Mouse (Mus musculus): ENCODE data around the gene Plekha4.

Gene Plekha4

GRCm38 (mm10) chr7:45568601-45569473, 42.7 kb downstream of the Plekha4 start:
- DNase-seq (ENCODE audit: low spot score), result no peak

DNA sequence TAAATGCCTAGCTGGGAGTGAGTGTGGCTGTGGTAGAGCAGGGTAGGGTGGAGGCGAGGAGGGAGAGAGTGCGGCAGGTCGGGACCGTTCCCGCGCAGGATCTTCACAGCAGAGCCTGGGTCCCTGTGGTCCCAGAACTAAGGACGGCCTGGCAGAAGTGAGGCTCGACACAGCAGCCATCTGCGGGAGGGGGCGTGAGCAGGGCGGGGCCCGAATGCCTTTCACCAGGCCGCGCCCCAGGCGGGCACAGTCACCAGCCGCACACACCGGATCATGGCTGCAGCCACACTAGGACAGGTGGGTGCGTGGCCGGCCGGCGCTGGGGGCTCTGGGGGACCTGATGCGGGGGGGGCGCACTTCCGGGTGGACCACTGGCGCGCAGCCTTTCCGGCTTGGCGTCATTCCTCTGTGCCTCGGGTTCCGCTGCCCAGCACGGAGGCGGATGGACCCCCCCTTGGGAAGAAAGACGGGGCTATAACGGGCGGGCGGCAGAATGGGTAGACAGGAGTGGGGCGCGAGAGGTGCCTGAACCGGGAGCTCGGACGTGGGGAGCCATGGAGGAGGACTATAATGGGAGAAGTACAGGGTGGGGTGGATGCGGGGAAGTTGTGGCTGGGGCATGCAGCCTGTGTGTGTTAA, 44.1 kb downstream of the Plekha4 start, which contains the start of gene Bcat2:
Gene Bcat2 (plus strand): TSS at position 51 of the 639 bp plus-strand sequence.
- peak; percentile 82 for DNase-seq (ENCODE audit: low spot score)

DNA sequence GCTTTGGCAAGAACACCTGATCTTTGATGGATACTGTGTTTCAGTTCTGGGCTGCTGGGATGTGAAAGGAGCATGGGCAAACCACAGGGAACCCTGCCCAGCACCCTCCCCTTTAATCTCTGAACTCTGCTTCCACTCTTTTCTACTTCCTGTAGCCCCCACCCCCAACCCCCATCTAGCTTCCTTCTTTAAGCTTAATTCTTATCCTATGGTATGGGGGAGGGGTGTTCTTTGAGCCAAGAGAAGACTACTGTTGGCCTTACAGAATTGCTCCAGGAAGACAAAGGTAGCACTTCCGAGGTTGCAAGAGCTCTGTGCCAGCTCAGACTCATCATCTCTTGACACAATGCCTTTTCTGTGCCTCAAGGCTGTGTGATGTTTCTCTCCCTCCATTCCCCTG, 45.8 kb downstream of the Plekha4 start:
- DNase-seq (ENCODE audit: low spot score), result no peak

DNA sequence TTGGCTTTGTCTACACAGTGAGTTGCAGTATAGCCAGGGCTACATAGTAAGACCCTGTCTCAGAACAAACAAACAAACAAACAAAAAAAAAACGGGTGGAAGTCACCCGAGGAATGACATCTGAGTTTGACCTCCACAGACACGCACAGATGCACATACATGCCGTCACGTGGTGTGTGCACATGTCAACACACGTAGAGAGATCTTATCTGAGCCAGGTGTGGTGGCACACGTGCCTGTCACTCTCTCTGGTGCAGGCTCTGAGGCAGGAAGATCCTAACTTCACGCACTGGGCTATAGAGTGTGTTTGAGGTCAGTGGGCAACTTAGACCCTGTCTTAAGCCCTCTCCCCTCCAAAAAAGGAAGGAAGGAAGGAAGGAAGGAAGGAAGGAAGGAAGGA, 47.8 kb downstream of the Plekha4 start:
- no peak for DNase-seq (ENCODE audit: low spot score)

GRCm38 (mm10) chr7:45574472-45575379, 48.6 kb downstream of the Plekha4 start:
- no peak for DNase-seq (ENCODE audit: low spot score)

- DNase-seq (ENCODE audit: low spot score), result no peak
Measured at GRCm38 (mm10) chr7:45585923-45586322, 59.8 kb downstream of the Plekha4 start.

GRCm38 (mm10) chr7:45587631-45588592, 61.8 kb downstream of the Plekha4 start:
- DNase-seq (ENCODE audit: low spot score), result no peak

GRCm38 (mm10) chr7:45589173-45589572, 63.0 kb downstream of the Plekha4 start:
- DNase-seq (ENCODE audit: low spot score), result peak; percentile 96

DNA sequence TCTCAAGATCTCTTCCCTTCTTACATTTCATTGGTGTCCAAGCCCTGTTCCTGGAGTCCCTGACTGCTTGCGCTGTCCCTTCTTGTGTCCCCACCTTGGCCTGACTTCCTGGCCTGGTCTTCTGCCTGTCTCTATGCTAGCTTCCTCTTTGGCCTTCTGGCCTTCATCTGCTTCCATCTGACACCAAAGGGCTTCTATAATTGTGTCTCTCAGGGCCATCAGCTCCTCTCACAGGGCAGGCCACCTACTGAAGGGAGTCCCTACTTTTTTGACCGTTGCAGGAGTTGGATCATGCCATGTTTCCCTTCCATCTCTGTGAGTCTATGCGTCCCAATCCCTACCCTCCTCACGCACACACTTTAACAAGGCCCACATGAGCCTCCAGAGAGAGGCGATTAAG, 63.8 kb downstream of the Plekha4 start:
- DNase-seq (ENCODE audit: low spot score), result no peak

DNA sequence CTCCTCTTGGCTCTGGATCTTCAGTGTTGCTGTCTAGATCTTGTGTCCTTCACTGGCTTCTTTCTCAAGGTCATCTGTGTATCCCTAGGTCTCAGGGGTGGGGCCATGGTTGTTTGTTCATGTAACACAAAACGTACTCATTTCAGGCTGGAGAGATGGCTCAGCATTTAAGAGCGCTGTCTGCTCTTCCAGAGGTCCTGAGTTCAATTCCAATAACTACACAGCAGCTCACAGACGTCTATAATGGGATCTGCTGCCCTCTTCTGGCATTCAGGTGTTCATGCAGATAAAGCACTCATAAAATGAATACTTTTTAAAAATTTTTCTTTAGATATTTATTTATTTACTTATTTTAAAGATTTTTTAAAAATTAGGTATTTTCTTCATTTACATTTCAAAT, 64.7 kb downstream of the Plekha4 start:
- no peak for DNase-seq (ENCODE audit: low spot score)

DNA sequence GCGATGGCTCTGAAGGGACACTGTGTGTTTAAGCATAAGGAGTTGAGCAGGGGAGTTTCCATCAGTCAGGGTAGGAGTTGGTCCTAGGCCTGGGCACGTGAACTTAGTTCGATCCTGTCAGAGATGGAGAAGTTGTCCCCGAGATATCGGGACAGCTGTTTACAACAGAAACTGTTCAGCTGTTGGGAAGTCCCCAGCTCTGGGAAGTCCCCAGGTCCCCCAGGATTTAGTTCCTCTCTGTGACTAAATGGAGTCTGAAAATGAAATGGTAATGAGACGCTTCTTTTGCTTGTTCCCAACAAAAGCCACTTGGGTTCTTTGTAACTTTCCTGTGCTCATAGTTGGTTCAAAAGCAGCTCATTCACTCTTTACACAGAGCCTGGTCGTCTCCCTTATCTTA, 65.8 kb downstream of the Plekha4 start:
- no peak for DNase-seq (ENCODE audit: low spot score)

- DNase-seq (ENCODE audit: low spot score), result peak; percentile 76
Measured at GRCm38 (mm10) chr7:45593118-45593815, 67.1 kb downstream of the Plekha4 start.

DNA sequence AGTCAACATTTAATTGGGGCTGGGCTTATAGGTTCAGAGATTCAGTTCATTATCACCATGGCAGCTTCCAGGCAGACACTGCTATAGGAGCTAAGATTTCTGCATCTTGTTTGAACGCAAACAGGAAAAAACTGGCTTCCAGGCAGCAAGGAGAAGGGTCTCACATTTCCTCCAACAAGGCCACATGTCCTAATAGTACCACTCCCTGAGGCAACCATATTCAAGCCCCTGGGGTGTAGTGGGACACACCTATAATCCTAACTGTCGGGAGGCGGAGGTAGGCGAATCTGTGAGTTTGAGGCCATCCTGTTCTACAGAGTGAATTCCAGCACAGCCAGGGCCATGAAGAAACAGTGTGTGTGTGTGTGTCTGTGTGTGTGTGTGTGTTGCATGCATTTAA, 69.0 kb downstream of the Plekha4 start:
- no peak for DNase-seq (ENCODE audit: low spot score)

DNA sequence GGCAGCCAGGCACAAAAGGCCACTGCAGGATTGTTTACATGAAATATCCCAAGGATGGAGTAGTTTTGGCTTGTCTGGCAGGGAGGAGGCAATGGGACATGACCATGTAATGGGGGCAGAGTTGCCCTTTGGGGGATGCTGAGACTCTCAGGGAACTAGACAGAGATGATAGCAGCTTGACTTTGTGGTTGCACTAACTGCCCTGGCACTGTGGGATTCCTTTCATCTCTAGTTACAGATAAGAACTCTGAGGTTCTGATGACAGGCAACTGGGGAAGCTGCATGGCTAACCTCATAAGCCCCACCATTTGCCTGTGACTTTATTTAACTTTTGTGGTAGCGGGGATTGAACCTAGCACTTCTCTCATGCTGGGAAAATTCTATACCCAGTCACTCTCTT, 70.0 kb downstream of the Plekha4 start:
- DNase-seq (ENCODE audit: low spot score), result no peak

DNA sequence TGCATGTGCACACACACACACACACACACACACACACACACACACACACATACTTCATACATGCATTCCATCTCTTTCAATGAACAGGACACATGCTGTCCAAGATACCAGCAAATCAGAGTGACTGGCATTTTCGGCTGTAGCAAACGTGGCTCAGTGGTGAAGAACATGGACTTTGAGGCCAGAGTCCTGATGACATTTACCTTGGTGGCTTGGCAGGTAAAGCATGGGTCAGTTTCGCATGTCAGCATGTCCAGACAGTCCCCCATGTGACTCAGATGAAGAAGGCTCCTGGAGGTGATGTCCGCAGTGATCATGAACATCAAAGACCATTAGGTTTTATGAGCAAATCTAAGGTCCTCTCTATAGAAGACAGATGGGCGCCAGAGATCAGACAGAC, 70.9 kb downstream of the Plekha4 start:
- DNase-seq (ENCODE audit: low spot score), result no peak

- DNase-seq (ENCODE audit: low spot score), result no peak
Measured at GRCm38 (mm10) chr7:45597527-45597926, 71.4 kb downstream of the Plekha4 start.

- DNase-seq (ENCODE audit: low spot score), result no peak
Measured at GRCm38 (mm10) chr7:45598960-45599879, 73.1 kb downstream of the Plekha4 start.
